Mouse (Mus musculus): Measurements from ENCODE around the gene Nhsl1. TPM values are rescaled to one million over a fixed set of nuclear protein-coding genes. Genes with fewer than 3 reads are reported as not detected.

Nhsl1 gene
- total RNA-seq, 2 experiments from 2014 or later = 23.7 to 27.7 TPM

DNA sequence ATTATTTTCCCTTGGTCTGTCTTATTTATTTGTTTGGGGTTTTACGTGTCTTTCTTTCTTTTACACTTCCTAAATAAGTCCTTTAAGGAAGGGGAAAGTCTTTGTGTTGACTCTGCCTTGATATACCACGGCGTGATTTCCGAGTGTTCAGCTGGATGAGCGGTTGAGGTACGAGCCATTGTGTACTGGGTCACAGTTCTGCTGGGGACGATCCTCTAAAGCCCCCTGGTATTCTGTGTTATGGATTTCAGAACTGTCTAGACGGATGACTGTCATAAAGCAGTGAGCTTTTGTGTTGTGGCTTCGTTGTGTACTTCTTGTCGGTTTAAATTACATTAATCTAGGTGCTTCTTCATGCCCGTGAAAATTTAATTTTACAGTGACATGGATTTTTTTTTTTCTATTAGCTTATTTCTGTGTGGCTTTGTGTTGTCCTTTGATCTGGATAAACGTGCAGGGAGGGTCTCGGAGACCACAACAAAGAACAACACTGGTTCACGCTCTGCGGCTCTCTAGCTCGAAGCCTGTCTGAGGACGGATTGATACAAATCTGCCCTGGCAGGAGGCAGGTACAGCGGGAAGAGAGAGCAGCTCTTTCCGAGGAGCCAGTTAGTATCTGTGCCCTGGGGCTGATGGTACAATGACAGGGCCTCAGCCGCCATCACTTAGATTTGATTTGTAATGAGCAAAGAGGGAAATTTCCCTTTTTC is 151.7 kb downstream of the Nhsl1 start:
- intact Hi-C loops (cut with DNase I) = no loop called here
- DNase-seq (ENCODE audit: low spot score in 2 of 2) = no peak

DNA sequence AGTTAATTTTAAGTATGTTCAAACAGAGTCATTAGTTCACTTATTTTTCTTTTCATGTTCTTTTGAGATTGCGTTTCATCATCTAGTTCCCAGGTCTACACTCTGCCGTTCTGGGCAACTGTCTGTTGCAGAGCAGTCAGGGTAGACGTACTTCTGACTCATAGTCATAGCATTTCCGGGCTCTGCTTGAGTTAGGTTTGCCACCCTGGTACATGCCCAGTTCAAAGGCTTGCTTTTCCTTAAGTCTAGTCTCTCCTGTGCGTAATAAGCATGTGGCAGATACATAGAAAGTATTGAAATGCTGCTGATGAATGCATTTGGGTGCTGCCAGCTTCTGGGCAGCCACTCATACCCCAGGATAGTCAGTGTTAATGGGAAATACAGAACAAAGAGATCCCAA is 152.9 kb downstream of the Nhsl1 start:
- intact Hi-C loops (cut with DNase I) = no loop called here
- no peak for DNase-seq (ENCODE audit: low spot score in 2 of 2)

DNA sequence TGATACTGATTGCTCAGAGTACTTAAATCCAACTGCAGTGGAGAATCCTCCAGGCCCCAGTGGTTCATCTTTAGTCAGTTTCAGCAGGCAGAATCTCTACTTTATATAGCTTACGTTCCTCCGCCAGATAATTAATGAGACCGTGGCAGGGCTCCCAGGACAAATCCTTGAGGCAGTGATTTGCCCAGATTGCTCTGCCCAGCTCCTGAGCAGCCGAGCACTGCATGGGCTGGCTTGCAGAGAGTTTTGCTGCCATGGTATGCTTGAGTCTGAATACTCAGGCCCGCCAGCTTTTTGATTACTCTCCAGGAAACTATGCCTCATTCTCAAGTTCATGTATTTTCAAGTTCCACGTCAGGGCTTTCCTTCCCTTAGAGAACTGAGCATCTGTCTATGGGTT is 156.3 kb downstream of the Nhsl1 start:
- intact Hi-C loops (cut with DNase I) = no loop called here
- no peak for DNase-seq (ENCODE audit: low spot score in 2 of 2)

DNA sequence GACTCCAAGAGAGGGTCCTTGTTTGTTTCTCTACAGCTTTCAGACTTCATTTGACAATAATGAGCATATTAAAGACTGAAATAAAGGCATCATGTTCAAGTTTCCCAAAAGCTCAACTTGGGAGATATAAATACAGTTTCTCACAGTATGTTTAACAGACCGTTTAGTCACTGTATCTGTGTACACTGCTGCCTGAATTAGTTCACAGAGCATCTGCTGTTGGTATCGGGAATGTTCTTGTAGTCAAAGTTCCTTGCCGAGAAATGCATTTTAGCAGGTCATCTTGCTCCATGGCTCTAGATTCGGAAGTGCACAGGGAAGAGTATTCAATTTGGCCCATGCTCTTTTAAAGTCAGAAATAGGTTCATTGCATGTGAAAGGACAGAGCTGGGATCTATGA is 159.5 kb downstream of the Nhsl1 start:
- intact Hi-C loops (cut with DNase I) = no loop called here
- DNase-seq (ENCODE audit: low spot score in 2 of 2) = no peak

DNA sequence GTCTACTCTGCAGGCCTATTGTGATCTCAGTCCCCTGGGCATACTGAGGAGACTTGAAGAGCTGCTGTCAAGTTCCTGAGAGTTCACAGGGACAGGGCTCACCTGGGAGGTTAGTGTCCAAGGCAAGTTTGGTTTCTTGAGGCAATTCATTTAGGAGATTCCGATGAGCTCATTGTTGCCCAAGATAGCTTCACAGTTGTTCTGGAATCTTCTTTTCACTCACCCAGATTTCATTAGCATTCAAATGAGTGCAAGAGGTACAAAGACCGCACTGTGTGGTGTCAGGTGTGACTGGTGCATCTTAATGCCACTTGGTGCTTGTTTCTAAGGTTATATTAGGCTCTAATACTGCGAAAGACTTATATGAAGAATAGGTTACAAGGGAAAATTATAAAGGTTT is 160.5 kb downstream of the Nhsl1 start:
- DNase-seq (ENCODE audit: low spot score in 2 of 2) = no peak
- intact Hi-C loops (cut with DNase I) = no loop called here

DNA sequence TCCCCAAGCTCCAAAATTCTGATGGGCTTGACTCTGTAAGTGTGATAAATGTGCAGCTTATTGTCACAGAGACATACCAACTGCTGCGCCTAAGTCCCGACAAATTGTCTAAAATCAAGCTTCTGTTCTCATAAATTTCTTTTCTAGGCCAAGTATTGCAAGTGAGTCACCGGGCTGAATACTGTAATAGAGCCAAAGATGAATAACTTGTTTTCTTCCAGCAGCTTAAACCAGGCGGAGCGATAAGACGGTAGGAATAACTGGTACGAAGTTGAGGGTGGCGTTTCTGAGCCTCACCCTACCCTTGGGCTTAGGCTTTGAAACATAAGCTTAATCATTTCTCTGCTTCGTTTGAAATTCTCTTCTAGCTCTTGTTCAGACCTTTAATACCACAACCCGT is 162.1 kb downstream of the Nhsl1 start:
- intact Hi-C loops (cut with DNase I) = no loop called here
- no peak for DNase-seq (ENCODE audit: low spot score in 2 of 2)

DNA sequence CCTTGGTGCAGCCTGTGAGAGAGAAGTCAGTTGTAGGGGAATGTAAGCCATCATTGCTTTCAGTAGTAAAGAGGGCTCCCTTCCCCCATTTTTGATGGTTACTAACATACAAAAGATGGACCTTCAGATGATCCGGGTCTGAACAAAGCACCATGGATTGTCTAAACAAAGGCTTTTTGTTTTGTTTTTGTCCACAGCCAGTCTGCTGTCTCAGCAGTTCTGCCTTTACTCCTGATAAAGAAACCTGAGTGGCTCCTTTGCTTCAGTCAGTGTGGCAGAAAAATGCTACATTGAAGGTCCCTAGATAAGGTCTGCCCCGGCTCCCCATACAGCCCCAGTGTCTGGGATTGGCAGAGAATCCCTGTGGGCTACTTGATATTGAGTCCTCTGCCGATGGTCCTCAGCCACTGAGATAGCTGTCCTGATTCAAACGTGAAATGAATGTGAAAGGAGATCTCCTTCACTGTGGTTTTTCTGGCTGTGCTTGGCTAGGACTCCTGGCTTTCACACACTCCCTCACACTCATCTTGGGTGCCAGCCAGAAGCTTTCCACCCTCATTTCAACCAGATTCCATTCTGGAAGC is 163.9 kb downstream of the Nhsl1 start:
- peak; percentile 60 to 65 for DNase-seq (ENCODE audit: low spot score in 2 of 2)

DNA sequence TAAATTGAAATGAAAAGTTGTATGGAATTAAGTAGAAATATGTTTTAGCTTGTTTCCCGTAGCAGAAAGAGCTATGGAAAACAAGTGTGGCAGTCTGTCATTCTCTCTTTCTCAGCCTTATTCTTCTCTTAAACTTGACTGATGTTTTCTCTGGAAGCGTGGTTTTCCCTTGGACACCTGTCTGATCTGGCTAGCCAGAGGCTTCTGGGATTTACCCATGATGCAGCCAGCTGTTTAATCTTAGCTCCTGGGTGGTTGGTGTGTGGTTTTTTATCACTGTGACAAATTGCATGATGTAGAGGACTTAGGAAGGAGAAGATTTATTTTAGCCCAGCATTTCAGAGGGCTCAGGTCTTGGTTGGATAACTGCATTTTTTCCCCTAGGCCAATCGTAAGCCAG is 164.9 kb downstream of the Nhsl1 start:
- intact Hi-C loops (cut with DNase I) = loop anchor here (2.0 kb wide), 1 partner anchor 43 kb away; no protein-coding TSS in a partner anchor
- no peak for DNase-seq (ENCODE audit: low spot score in 2 of 2)

More for the DNA sequence above, 163.9 kb downstream of the Nhsl1 start:
- intact Hi-C loops (cut with DNase I) = loop anchor here (2.0 kb wide), 1 partner anchor 44 kb away; no protein-coding TSS in a partner anchor

DNA sequence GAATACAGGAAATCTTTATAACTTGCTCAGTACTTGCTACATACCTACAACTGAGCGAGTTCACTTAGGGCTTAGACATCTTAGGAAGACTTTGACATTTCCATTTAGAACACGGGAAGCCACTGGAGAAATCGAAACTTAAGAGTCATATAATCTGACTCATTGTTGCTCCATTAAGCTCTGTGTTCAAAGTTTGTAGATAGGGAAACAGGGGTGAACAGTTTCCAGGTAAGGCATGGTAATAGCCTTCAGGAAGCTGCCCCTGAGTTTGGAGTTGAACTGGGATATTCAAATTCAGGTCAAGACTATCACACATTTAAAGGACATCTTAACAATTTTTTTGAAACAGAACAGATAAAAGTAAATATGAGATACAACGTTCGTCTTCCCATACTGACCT is 165.9 kb downstream of the Nhsl1 start:
- intact Hi-C loops (cut with DNase I) = no loop called here
- no peak for DNase-seq (ENCODE audit: low spot score in 2 of 2)

DNA sequence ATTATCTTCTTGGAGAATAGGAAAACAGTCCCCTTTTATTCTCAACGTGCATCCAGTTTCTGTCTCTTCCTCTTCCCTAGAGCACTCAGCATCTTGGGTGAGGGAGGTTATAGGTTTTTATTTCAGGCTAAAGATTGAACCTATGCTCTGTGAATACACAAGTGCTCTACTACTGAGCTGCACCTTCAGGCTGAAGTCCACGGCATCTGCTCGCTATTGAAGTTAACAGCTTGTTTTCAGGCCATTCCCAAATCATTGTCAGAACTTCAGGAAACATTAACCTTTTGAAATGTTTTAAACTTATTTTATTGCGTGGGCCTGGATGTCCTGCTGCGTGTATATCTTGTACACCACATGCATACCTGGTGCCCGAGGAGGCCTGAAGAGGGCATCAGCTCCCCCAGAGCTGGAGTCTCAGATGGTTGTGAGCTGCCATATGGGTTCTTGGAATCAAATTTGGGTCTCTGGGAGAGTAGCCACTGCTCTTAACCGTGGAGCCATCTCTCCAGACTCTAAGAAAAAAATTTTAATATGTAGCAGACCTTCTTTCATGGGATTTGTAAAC is 169.5 kb downstream of the Nhsl1 start:
- intact Hi-C loops (cut with DNase I) = no loop called here
- no peak for DNase-seq (ENCODE audit: low spot score in 2 of 2)

DNA sequence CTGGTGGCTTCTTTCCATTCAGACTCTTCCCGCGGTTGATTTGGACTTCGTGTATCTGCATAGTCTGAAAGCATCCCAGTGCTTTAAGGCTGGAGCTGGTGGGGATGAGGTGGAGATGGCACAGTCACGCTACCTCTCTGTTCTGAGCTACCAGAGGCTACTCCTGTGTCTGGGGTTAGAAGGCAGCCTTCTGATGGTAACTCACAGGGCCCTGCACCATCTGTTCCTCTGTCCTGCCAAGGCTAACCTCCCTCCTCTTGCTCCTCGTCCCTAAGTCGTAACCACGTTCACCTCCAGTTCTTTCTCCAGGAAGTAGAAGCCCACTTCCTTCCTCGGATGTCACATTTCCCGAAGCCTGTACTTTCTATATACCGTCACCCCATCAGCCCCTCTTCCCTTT is 171.2 kb downstream of the Nhsl1 start:
- DNase-seq (ENCODE audit: low spot score in 2 of 2) = no peak

DNA sequence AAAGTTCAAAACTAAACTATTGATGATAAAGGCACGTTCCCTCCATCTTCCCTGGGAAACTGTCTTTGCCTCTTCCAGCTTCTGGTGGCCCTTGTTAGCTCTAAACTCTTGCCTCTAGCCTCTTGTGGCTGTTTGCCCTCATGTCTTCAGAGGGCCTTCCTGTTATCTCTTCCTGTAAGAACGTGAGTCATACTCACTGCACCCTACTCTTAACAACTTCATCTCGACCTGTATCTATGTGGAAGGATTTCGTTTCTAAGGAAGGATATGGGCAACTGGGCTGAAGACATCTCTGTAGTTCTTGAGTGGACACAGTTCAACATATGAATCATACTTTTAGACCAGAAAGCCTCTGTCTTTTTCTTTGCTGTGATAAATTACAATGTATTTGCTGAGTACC is 173.2 kb downstream of the Nhsl1 start:
- intact Hi-C loops (cut with DNase I) = no loop called here
- DNase-seq (ENCODE audit: low spot score in 2 of 2) = no peak

More for the DNA sequence above, 171.2 kb downstream of the Nhsl1 start:
- intact Hi-C loops (cut with DNase I) = no loop called here

DNA sequence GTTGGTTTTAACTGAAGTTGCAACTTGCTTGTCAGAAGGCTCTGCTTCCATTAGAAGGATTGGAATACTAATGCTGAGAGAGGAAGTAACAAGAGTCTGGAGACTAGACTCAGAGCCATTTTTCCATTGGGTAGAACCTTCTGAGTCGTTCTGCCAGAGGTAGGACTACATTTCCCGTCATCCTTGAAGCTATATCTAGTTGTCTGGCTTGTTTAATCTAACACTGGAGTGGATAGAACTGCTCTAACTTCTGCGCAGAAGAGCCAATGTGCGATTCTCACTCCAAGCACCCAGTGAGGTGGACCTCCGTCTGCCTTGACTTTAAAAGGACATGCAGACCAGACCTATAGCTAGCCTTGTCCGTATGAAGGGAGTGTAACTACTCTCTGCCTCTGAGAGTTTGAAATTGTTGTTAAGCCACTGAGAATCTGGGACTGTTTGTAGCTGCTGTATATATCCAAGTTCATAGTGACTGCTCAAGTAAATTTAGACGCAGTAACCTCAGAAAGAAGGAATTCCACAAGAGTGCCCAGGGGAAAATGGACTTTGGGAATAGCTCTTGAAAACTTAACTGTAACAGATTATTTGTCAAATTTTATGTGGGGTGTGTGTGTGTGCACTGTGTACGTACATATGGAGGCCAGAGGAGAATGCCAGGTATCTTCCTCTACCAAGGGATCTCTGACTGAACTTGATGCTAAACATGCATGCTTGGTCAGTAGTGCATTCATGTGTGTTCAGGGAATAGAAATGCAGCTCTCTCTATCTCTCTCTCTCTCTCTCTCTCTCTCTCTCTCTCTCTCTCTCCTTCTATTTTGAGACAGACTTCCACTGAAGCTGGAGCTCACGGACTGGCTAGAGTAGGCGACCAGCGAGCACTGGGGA is 174.5 kb downstream of the Nhsl1 start:
- intact Hi-C loops (cut with DNase I) = no loop called here
- no peak for DNase-seq (ENCODE audit: low spot score in 2 of 2)

DNA sequence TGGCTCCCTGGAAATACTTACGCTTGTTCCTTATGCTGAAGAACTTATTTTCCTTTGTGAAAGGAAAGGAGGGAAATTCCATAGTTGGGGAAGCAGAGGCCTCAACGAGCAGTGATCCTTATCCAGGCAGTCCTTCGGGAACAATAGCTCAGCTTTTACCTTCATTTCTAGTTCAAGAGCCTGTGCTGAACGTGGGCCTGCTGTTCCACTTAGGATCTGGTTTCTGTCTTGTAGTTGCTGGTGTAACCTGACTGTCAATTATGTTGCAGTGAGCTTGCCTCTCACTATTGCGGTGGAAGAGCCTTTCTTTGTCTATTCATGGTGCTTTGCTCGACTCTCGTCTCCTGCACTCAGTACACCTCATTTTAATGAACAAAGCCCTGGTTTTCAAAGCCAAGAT is 175.5 kb downstream of the Nhsl1 start:
- intact Hi-C loops (cut with DNase I) = no loop called here
- no peak for DNase-seq (ENCODE audit: low spot score in 2 of 2)

DNA sequence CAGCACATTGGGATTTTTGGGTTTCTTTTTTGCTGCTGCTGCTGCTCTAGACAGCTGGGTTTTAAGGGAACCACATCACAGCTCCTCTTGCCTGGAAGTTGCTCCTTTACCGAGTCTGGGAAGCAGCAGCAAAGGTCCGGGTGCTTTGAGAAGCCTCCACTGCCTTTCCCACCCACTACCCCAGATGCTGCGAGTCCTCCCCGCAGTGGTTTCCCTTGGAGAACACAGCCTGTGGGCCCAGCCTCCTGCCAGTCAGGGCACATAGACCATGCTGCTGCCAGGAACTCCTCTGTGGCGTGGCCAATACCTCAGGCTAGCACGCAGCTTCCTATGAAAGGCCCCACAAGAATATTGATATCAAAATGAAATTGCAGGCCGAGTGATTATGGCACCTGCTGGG is 178.3 kb downstream of the Nhsl1 start:
- intact Hi-C loops (cut with DNase I) = no loop called here
- no peak for DNase-seq (ENCODE audit: low spot score in 2 of 2)

DNA sequence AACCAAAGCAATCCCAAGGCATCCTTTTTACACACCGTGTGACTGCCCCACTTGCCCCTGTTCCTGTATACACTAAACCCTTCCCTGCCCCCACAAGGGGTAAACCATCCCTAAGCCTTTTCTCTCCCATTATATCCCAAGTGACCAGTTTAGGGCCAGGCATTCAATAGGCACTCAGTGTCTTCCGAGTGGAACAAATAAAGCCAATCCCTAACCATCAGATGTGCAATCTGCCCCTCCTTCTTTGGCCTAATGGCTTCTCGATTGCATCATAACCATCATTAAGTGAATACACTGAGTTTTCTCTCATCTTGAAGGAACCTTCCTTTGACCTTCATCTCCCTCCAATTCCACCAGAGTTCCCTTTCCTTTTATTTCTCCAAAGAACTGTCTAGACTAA is 183.2 kb downstream of the Nhsl1 start:
- intact Hi-C loops (cut with DNase I) = no loop called here

DNA sequence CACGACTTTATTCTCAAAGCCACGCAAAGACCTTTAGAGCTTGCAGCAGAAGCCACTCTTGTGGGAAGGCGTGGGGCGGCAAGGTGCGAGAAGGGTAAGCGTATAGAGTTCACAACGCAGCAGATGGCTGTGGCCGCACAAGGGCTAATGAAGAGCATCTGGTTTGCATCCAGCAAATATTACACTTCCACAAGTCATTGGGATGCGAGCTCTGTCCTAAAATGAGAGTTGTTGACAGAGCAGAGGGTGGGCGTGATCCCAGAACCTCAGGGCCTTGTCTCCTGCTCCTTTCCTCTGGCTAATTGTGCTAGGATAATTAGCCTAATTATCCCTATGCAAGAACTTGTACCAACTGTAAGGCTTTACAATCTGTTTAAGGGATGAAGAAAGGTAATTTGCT is 186.9 kb downstream of the Nhsl1 start:
- no peak for DNase-seq (ENCODE audit: low spot score in 2 of 2)

More for the DNA sequence above, 183.2 kb downstream of the Nhsl1 start:
- DNase-seq (ENCODE audit: low spot score in 2 of 2) = no peak

DNA sequence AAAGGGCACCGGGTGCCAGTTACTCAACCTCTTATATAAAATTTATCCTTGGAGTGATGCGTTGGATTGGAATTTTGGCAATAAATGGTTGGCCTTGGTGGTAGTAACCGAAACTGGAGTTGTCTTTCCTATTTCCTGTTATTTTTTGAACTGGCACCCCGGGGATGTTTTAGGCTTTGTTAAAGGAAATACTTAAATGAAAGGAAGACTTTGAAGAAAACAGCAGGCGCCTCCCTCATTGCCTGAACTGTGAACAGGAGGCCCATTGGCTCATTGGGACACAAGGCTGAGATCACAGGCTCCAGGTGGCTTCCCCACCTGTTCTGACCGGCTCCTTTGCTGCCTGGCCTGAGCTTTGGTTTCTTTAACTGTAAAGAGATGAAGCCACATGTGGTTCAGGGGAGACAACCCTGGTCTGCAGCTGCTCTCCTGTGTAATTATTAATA is 187.7 kb downstream of the Nhsl1 start:
- DNase-seq (ENCODE audit: low spot score in 2 of 2) = no peak
- intact Hi-C loops (cut with DNase I) = no loop called here

More for the DNA sequence above, 186.9 kb downstream of the Nhsl1 start:
- intact Hi-C loops (cut with DNase I) = no loop called here

DNA sequence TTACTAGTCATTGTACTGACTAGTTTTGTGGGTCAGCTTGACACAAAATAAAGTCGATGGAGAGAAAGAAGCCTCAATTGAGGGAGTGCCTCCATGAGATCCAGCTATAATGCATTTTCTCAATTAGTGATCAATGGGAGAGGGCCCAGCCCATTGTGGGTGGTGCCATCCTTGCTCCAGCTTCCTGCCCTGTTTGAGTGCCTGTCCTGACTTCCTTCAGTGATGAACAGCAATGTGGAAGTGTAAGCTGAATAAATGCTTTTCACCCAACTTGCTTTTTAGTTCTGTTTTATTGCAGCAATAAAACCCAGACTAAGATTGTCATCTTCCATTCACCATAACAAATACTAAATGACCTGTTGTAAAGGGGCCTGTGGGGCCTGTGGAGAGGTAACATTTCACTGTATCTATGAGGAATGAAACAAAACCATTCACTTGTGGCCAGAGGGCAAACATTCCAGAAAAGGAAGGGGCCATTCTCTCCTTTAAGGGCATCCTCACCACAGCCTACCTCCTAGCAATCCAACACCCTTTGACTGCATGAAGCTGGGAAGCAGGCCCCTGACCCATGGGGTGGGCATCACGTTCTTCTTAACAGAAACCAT is 189.2 kb downstream of the Nhsl1 start:
- intact Hi-C loops (cut with DNase I) = no loop called here
- no peak for DNase-seq (ENCODE audit: low spot score in 2 of 2)

DNA sequence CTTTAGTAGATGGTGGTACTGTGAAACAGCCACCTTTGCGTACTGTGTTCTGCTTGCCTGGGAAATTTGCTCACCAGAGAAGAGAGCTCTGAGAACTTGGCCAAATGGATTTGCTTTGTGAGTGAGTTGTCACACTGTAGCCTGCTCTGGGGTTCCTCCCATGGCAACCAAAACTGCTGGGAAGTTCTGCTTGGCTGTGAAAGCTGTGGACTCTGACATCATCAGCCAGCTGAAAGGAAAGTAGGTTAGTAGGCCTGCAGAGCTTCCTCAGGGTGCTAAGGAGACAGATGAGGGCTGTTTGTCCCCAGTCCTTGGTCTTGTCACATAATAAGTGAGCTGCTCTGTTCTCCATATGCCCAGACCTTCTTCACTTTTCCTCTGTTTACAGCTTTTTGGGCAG is 189.8 kb downstream of the Nhsl1 start:
- intact Hi-C loops (cut with DNase I) = no loop called here
- peak in 1 of 2 experiments; percentile 39 for DNase-seq (ENCODE audit: low spot score in 2 of 2)
